Mouse (Mus musculus): ENCODE data around the gene Uba6. TPM values are rescaled to one million over a fixed set of nuclear protein-coding genes. Genes with fewer than 3 reads are reported as not detected.

Uba6 gene
- total and polyA plus RNA-seq, 3 experiments, result 1.1 to 36.2 (median 30.7) TPM

DNA sequence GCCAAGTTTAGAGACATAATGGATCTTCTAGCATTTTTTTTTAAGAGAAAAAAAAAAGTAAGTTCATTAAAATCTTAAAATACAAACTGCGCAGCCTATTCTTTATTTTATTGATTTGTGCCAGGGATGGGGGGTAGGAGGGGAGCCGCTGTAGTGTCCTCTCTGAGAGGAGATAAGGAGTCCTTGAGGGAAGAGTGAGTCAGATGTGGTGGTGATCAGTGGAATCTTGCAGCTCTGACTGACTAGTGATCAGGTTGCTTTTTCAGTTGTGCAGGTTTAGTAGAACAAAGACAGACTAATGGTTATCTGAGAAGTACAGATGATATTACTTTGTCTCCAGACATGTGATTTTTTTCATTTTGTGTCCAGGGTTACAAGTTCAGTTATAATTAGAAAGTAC, 59.6 kb downstream of the Uba6 start:
- Histone ChIP-seq H3K4me3 (ENCODE audit: low read depth, low read length) (no peak overlapping the region), H3K36me3 (replicated peaks) (peaks cover 27% of the 10 kb centered on the region), H3K27me3 (ENCODE audit: insufficient read depth, low read length) (no peaks in the 10 kb centered on the region), H3K4me1 (ENCODE audit: insufficient read depth, low read depth, low read length) (0 out of 2 replicates have a peak, but pooled peaks cover 4% of the 10 kb centered on the region), H3K9me3 (replicated peaks) (no peaks in the 10 kb centered on the region)
- ATAC-seq (ENCODE audit: extremely low read depth, insufficient number of reproducible peaks, low FRiP score, poor library complexity, severe bottlenecking), result peak; percentile 86
- no peak for DNase-seq (ENCODE audit: low spot score)
- TF ChIP-seq POLR2AphosphoS5 (IDR thresholded peaks at IDR 0.05; ENCODE audit: insufficient replicate concordance, low read depth, low read length) (no peak), GATA1 (IDR thresholded peaks at IDR 0.05; ENCODE audit: borderline replicate concordance, low read length) (no peak), CTCF (IDR thresholded peaks at IDR 0.05; ENCODE audit: low read depth, low read length) (no peak), TAL1 (conservative IDR thresholded peaks at IDR 0.05; ENCODE audit: low read depth, low read length) (no peak), GATA2 (IDR thresholded peaks at IDR 0.05; ENCODE audit: borderline replicate concordance, low read depth, low read length) (no peak)

DNA sequence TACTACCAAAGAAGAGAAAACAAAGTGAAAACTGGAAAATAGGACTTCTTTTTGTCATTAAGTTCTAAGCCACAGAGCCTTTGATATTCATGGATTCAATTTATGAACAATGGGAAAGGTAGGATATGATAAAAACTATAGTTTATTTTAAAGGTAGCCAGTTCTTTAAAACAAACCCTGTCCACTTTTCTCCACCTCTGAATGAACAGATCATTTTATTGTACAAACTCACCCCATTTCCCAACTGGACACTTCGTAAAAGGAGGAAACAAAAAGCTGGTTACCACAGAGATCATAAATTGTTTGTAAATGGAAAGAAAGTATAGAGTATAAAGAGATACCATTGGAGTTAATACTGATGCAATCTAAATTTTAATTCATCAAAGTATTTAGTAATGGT, 61.5 kb downstream of the Uba6 start:
- no peaks in the 10 kb centered on the region for H3K27me3 ChIP-seq (ENCODE audit: insufficient read depth, low read length)
- ATAC-seq (ENCODE audit: extremely low read depth, insufficient number of reproducible peaks, low FRiP score, poor library complexity, severe bottlenecking) (no peak), DNase-seq (ENCODE audit: low spot score) (no peak)
- H3K4me3 ChIP-seq (ENCODE audit: low read depth, low read length), result no peak overlapping the region
- H3K36me3 ChIP-seq (replicated peaks), result peaks cover 25% of the 10 kb centered on the region
- no peaks in the 10 kb centered on the region for H3K9me3 ChIP-seq (replicated peaks)
- TF ChIP-seq GATA1 (IDR thresholded peaks at IDR 0.05; ENCODE audit: borderline replicate concordance, low read length) (no peak), POLR2AphosphoS5 (IDR thresholded peaks at IDR 0.05; ENCODE audit: insufficient replicate concordance, low read depth, low read length) (no peak), GATA2 (IDR thresholded peaks at IDR 0.05; ENCODE audit: borderline replicate concordance, low read depth, low read length) (no peak), CTCF (IDR thresholded peaks at IDR 0.05; ENCODE audit: low read depth, low read length) (no peak), TAL1 (conservative IDR thresholded peaks at IDR 0.05; ENCODE audit: low read depth, low read length) (no peak)
- 0 out of 2 replicates have a peak, but pooled peaks cover 4% of the 10 kb centered on the region for H3K4me1 ChIP-seq (ENCODE audit: insufficient read depth, low read depth, low read length)

DNA sequence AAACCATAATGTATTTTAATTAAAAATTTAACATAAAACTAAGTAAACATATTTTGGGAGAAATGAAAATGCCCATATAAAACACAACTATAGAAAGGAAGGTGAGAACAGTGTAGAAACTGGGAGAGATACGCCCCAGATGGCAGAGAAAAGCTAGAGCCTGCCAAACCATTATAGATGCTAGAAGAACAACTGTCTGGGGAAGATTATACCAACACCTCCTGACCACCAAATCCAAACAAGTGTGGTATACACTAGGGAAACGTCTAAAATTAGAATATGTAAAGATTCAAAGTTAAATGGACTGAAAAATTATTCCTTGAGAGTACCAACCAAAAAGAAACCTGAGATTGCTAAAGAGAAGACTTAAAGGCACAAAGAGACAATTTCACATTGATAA, 66.0 kb downstream of the Uba6 start:
- H3K9me3 ChIP-seq (replicated peaks), result no peaks in the 10 kb centered on the region
- ATAC-seq (ENCODE audit: extremely low read depth, insufficient number of reproducible peaks, low FRiP score, poor library complexity, severe bottlenecking), result no peak
- no peak overlapping the region for H3K4me3 ChIP-seq (ENCODE audit: low read depth, low read length)
- no peaks in the 10 kb centered on the region for H3K27me3 ChIP-seq (ENCODE audit: insufficient read depth, low read length)
- TF ChIP-seq GATA1 (IDR thresholded peaks at IDR 0.05; ENCODE audit: borderline replicate concordance, low read length) (no peak), CTCF (IDR thresholded peaks at IDR 0.05; ENCODE audit: low read depth, low read length) (no peak), TAL1 (conservative IDR thresholded peaks at IDR 0.05; ENCODE audit: low read depth, low read length) (no peak), GATA2 (IDR thresholded peaks at IDR 0.05; ENCODE audit: borderline replicate concordance, low read depth, low read length) (no peak), POLR2AphosphoS5 (IDR thresholded peaks at IDR 0.05; ENCODE audit: insufficient replicate concordance, low read depth, low read length) (no peak)
- H3K4me1 ChIP-seq (ENCODE audit: insufficient read depth, low read depth, low read length), result no peaks in the 10 kb centered on the region
- H3K36me3 ChIP-seq (replicated peaks), result peaks cover 5% of the 10 kb centered on the region
- no peak for DNase-seq (ENCODE audit: low spot score)

DNA sequence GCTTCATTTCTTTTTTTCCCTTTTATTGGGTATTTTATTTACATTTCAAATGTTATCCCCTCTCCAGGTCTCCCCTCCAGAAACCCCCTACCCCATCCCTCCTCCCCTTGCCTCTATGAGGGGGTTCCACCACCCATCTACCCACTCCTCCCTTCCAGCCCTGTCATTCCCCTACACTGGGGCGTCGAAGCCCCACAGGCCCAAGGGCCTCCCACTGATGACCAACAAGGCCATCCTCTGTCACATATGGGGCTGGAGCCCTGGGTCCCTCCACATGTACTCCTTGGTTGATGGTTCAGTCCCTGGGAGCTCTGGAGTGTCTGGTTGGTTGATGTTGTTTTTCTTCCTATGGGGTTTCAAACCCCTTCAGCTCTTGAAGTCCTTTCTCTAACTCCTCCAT, 70.4 kb downstream of the Uba6 start:
- H3K4me3 ChIP-seq (ENCODE audit: low read depth, low read length), result no peak overlapping the region
- no peaks in the 10 kb centered on the region for H3K36me3 ChIP-seq (replicated peaks)
- H3K9me3 ChIP-seq (replicated peaks), result no peaks in the 10 kb centered on the region
- peaks cover 3% of the 10 kb centered on the region; the same call in 1 of the 2 replicates for H3K4me1 ChIP-seq (ENCODE audit: insufficient read depth, low read depth, low read length)
- ATAC-seq (ENCODE audit: extremely low read depth, insufficient number of reproducible peaks, low FRiP score, poor library complexity, severe bottlenecking), result no peak
- no peak for DNase-seq (ENCODE audit: low spot score)
- no peaks in the 10 kb centered on the region for H3K27me3 ChIP-seq (ENCODE audit: insufficient read depth, low read length)
- no peak for TF ChIP-seq POLR2AphosphoS5 (IDR thresholded peaks at IDR 0.05; ENCODE audit: insufficient replicate concordance, low read depth, low read length)

DNA sequence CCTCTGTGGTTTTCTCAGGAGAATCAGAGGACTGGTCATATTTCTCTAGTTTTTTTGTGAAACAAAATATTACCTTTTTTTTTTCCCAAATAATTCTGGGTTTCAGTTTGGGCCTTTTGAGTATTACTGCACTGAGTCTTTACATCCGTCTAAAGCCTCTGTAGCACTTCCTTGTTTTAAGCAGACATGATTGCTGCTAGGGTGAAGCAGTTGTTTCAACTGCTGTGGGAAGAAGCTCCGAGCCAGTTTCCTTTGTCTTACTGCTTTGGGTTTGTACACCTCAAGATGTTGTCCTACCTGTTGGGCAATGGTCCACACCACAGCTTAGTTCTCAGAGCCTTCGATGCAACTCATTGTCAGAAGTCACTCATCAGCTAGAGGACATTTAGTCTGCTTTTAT, 72.0 kb downstream of the Uba6 start:
- TF ChIP-seq POLR2AphosphoS5 (IDR thresholded peaks at IDR 0.05; ENCODE audit: insufficient replicate concordance, low read depth, low read length) (no peak), GATA1 (IDR thresholded peaks at IDR 0.05; ENCODE audit: borderline replicate concordance, low read length) (no peak), CTCF (IDR thresholded peaks at IDR 0.05; ENCODE audit: low read depth, low read length) (no peak), TAL1 (conservative IDR thresholded peaks at IDR 0.05; ENCODE audit: low read depth, low read length) (no peak), GATA2 (IDR thresholded peaks at IDR 0.05; ENCODE audit: borderline replicate concordance, low read depth, low read length) (no peak)
- ATAC-seq (ENCODE audit: extremely low read depth, insufficient number of reproducible peaks, low FRiP score, poor library complexity, severe bottlenecking), result no peak
- no peak overlapping the region for H3K4me3 ChIP-seq (ENCODE audit: low read depth, low read length)

DNA sequence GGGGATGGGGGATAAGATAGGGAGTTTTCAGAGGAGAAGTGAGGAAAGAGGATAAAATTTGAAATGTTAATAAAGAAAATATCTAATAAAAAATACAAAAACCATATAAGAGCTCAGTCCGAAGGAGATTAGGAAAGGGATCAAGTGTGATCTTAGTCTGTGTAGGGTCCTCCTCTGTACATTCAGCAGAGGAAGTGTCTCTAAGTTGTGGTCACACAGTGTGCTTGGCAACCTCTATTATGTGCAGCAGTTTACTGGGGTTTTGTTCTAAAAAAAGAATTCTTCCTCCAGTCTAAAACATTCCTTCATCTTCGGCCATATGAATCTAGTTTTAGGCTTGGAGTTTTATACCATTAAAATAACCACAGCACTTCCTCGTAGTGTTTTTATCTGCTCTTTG, 73.6 kb downstream of the Uba6 start:
- no peaks in the 10 kb centered on the region; the same call in 1 of the 2 replicates for H3K27me3 ChIP-seq (ENCODE audit: insufficient read depth, low read length)
- peaks cover 17% of the 10 kb centered on the region for H3K4me1 ChIP-seq (ENCODE audit: insufficient read depth, low read depth, low read length)
- TF ChIP-seq GATA1 (IDR thresholded peaks at IDR 0.05; ENCODE audit: borderline replicate concordance, low read length) (no peak), CTCF (IDR thresholded peaks at IDR 0.05; ENCODE audit: low read depth, low read length) (no peak), TAL1 (conservative IDR thresholded peaks at IDR 0.05; ENCODE audit: low read depth, low read length) (no peak), POLR2AphosphoS5 (IDR thresholded peaks at IDR 0.05; ENCODE audit: insufficient replicate concordance, low read depth, low read length) (no peak), GATA2 (IDR thresholded peaks at IDR 0.05; ENCODE audit: borderline replicate concordance, low read depth, low read length) (no peak)
- ATAC-seq (ENCODE audit: extremely low read depth, insufficient number of reproducible peaks, low FRiP score, poor library complexity, severe bottlenecking) (no peak), DNase-seq (ENCODE audit: low spot score) (no peak)
- H3K36me3 ChIP-seq (replicated peaks), result no peaks in the 10 kb centered on the region
- H3K4me3 ChIP-seq (ENCODE audit: low read depth, low read length), result no peak overlapping the region
- H3K9me3 ChIP-seq (replicated peaks), result no peaks in the 10 kb centered on the region

More for the DNA sequence above, 72.0 kb downstream of the Uba6 start:
- H3K27me3 ChIP-seq (ENCODE audit: insufficient read depth, low read length), result no peaks in the 10 kb centered on the region; the same call in 1 of the 2 replicates
- H3K9me3 ChIP-seq (replicated peaks), result no peaks in the 10 kb centered on the region
- H3K36me3 ChIP-seq (replicated peaks), result no peaks in the 10 kb centered on the region
- peaks cover 3% of the 10 kb centered on the region; the same call in 1 of the 2 replicates for H3K4me1 ChIP-seq (ENCODE audit: insufficient read depth, low read depth, low read length)
- no peak for DNase-seq (ENCODE audit: low spot score)
